Mouse (Mus musculus): ENCODE results near the gene Snap23.

DNA sequence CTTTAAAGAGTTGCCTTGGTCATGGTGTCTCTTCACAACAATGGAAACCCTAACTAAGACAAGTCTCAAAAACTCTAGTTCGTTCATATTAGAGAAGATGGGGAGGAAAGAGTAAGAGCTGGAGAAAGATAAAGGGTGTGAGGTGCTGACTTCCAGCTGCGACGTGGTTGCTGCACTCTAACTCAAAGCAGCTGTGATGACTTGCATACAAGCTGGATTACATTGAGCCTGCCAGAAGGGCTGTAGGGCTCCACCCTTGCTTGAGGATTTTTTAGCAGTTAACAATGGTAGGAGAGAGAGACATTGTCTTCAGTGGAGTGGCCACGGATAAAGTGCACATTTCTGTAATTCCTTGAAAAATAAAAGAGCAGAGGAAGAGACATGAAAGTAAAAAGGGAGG lies 79.3 kb downstream of the Snap23 start:
- TF ChIP-seq POLR2A (IDR thresholded peaks at IDR 0.05; ENCODE audit: borderline replicate concordance, extremely low read depth, low read depth, low read length) (no peak), CTCF (IDR thresholded peaks at IDR 0.05; ENCODE audit: insufficient read depth, low read length) (no peak)
